Mouse (Mus musculus): Measurements from ENCODE around the gene Slc39a11.

DNA sequence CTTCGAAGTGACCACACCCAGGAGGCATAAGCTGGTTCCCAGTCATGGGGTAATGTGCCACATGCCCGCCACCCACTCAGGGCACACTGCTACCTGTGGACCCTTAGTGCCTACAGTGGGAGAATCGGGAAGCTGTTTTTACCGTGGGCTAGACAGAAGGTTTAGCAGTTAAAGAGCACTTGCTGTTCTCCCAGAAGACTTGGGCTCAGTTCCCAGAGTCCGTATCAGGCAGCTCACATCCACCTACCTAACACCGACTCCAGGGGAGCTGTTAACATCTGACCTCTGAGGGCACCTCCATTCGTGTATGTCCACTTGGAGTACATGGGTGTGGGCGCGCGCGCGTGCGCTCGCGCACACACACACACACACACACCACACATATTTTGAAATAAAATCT is 4.2 kb upstream of the Slc39a11 start:
- no peak for TF ChIP-seq GATA1 (IDR thresholded peaks at IDR 0.05; ENCODE audit: low read length)
- TF ChIP-seq TAL1 (IDR thresholded peaks at IDR 0.05; ENCODE audit: low read length): no peak
